Mouse (Mus musculus): ENCODE data around the gene Rtn4r.

GRCm38 (mm10) chr16:18154521-18155171 lies 27.2 kb downstream of the Rtn4r start:
- TF ChIP-seq RCOR1 (conservative IDR thresholded peaks at IDR 0.05; ENCODE audit: low read depth, low read length) (no peak), CHD1 (IDR thresholded peaks at IDR 0.05; ENCODE audit: low read depth, low read length) (no peak), EP300 (IDR thresholded peaks at IDR 0.05; ENCODE audit: low read length) (no peak), CTCF (conservative IDR thresholded peaks at IDR 0.05 in 1 of 2, IDR thresholded peaks at IDR 0.05 in 1 of 2; ENCODE audit: low read depth in 2 of 2, low read length in 2 of 2) (no peak), POLR2A (IDR thresholded peaks at IDR 0.05; ENCODE audit: low read depth, low read length) (no peak), CHD2 (IDR thresholded peaks at IDR 0.05; ENCODE audit: low read length) (no peak), JUN (IDR thresholded peaks at IDR 0.05; ENCODE audit: insufficient read depth, low read depth, low read length) (no peak), ZKSCAN1 (IDR thresholded peaks at IDR 0.05; ENCODE audit: borderline replicate concordance, low read depth, low read length) (no peak)
